Mouse (Mus musculus): ENCODE data around the gene Cnbd2. TPM values are rescaled to one million over a fixed set of nuclear protein-coding genes. Genes with fewer than 3 reads are reported as not detected.

Cnbd2 gene
- 3.8 and 4.4 TPM in 2 replicates for polyA plus RNA-seq (2015; fragmentation: Nextera tagmentation; extraction: Ambion mirVana)

DNA sequence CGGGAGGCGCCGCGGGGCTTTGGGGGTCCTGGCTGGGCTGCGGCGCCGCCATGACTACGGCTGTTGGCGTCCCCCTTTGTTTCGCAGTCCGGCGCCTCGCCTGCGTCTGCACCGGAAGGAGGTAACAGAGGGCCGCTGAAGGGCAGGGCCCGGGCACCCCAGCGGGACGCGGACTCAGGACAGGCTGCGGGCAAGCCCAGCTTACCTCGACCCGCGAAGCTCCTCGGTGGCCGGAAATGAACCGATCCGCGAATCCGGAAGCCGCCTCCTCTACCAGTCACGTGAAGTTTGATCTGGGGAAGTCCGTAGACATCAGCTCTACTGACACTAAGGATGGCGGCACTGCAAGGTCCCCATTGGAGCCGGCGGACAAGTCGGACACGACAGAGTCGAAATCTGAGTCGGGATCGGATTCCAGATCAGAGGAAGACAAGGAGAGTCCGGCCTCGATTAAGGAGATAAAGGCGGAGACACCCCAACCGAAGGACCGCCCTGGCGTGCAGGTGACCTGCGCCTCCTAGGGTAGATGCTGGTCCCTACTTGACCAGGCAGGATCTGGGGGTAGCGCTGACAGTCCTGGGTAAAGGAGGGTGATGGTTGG, at the start of gene Cnbd2, which contains the start of gene Scand1:
Gene Cnbd2, plus strand, starts transcription at position 3 of the 601 bp plus-strand sequence.
Gene Scand1, minus strand, starts transcription at position 408 of the 601 bp plus-strand sequence.
- under 1% methylated on average over 49 of the region's 49 CpGs for WGBS
- ATAC-seq (ENCODE audit: low read depth), result peak; percentile 92
- H3K27ac ChIP-seq (ENCODE audit: low read length), result peak within 1 kb of the TSS; percentile 98
- H3K4me1 ChIP-seq (replicated peaks; ENCODE audit: control insufficient read depth, insufficient read depth, low read length), result peaks cover 3% of the 10 kb centered on the region; the same call in 1 of the 2 replicates
- H3K4me2 ChIP-seq (ENCODE audit: low read depth, low read length), result peak within 1 kb of the TSS; percentile 87
- H3K9ac ChIP-seq (ENCODE audit: low read length), result peak within 1 kb of the TSS; percentile 97
- H3K36me3 ChIP-seq (ENCODE audit: control insufficient read depth, insufficient read depth, low read length), result peaks cover 2% of the 10 kb centered on the region; the same call in 1 of the 2 replicates
- H3K4me3 ChIP-seq (ENCODE audit: low read length), result peak within 1 kb of the TSS; percentile 88
- H3K9me3 ChIP-seq (ENCODE audit: control insufficient read depth, low read length), result no peaks in the 10 kb centered on the region
- no peaks in the 10 kb centered on the region for H3K27me3 ChIP-seq (ENCODE audit: control insufficient read depth, insufficient read depth, low read depth, low read length)

DNA sequence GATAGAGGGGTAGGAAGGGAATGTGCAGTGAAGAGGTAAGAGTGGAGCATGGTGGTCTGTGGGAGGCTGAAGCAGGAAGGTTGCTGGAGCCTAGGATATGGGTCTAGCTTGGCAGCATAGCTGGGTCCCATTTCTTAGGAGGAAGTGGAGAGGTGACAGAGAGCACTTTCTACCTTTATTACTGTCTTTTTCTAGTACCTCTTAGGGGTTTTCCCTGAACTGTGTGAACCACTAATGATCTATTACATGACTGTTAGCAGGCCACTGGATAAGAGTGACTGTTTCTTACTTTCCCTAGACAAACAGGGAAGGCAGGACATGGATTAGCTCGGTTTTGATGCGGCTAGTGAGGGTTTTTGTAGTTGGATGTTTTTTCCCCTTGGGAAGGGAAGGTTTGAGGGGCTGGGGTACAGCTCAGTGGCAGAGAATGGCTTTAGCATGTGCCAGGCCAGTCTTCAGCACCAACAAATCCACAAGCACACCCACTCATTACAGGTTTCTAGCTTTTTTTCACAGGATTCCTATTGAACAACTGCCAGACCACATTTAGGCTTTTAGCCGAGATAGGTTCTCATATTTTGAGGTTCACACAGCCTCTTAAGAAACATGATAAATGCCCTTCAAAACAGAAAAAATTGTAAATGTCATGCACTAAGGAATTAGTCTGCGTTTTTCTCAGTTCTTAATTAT, 48.8 kb upstream of the Cnbd2 start:
- Histone ChIP-seq H3K4me2 (ENCODE audit: low read depth, low read length) (no peak overlapping the region), H3K9ac (ENCODE audit: low read length) (no peak overlapping the region), H3K4me3 (ENCODE audit: low read length) (no peak overlapping the region), H3K27ac (ENCODE audit: low read length) (no peak overlapping the region), H3K36me3 (ENCODE audit: control insufficient read depth, insufficient read depth, low read length) (peaks cover 8% of the 10 kb centered on the region), H3K27me3 (ENCODE audit: control insufficient read depth, insufficient read depth, low read depth, low read length) (no peaks in the 10 kb centered on the region), H3K9me3 (ENCODE audit: control insufficient read depth, low read length) (no peaks in the 10 kb centered on the region), H3K4me1 (replicated peaks; ENCODE audit: control insufficient read depth, insufficient read depth, low read length) (no peaks in the 10 kb centered on the region; the same call in 1 of the 2 replicates)
- no peak for ATAC-seq (ENCODE audit: low read depth)
- 73% methylated on average over 4 of the region's 4 CpGs for WGBS

DNA sequence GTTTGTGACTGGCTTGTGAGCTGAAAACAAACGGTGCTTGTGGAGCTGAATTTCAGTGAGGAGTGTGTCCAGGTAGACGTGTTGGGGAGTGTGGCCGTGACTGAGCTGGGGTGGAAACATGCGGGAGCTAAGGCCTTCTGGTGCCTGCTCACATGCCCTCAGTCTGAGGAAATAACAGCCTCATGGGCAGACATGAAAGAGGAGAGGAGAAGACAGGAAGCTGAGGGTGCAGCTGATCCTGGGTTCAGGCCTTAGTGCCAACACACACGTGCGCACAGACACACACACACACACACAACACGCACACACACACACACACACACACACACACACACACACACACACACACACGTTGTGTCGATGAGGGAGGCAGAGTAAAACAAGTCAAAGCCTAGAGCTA, 44.5 kb upstream of the Cnbd2 start:
- WGBS, result 94% methylated on average over 9 of the region's 9 CpGs

DNA sequence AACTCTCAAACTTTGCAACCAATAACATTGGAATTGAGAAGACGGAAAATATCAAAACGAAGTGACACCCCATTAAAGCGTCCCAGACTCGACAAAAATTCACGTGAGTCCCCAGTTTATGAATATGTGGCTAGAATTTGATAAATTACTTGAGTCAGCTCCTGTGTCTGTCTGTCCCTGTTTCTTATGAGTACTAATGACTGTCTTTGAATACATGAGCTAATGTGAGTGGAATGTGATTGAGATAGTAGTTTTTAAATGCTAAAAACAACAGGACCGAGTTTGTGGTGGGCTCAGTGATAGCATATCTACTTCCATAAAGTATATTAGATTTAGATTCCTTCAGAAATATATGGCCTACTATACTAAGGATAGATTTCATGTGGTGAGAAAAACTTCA, 39.5 kb upstream of the Cnbd2 start:
- 83% methylated on average over 6 of the region's 6 CpGs for WGBS
- H3K9ac ChIP-seq (ENCODE audit: low read length), result no peak overlapping the region
- no peaks in the 10 kb centered on the region for H3K9me3 ChIP-seq (ENCODE audit: control insufficient read depth, low read length)
- H3K36me3 ChIP-seq (ENCODE audit: control insufficient read depth, insufficient read depth, low read length), result peaks cover 10% of the 10 kb centered on the region
- no peaks in the 10 kb centered on the region for H3K4me1 ChIP-seq (replicated peaks; ENCODE audit: control insufficient read depth, insufficient read depth, low read length)
- H3K4me2 ChIP-seq (ENCODE audit: low read depth, low read length), result no peak overlapping the region
- ATAC-seq (ENCODE audit: low read depth), result no peak
- no peaks in the 10 kb centered on the region for H3K27me3 ChIP-seq (ENCODE audit: control insufficient read depth, insufficient read depth, low read depth, low read length)
- H3K4me3 ChIP-seq (ENCODE audit: low read length), result no peak overlapping the region
- H3K27ac ChIP-seq (ENCODE audit: low read length), result no peak overlapping the region

More for the DNA sequence above, 44.5 kb upstream of the Cnbd2 start:
- Histone ChIP-seq H3K4me3 (ENCODE audit: low read length) (no peak overlapping the region), H3K4me1 (replicated peaks; ENCODE audit: control insufficient read depth, insufficient read depth, low read length) (no peaks in the 10 kb centered on the region), H3K36me3 (ENCODE audit: control insufficient read depth, insufficient read depth, low read length) (peaks cover 9% of the 10 kb centered on the region), H3K4me2 (ENCODE audit: low read depth, low read length) (no peak overlapping the region), H3K27ac (ENCODE audit: low read length) (no peak overlapping the region), H3K27me3 (ENCODE audit: control insufficient read depth, insufficient read depth, low read depth, low read length) (no peaks in the 10 kb centered on the region), H3K9me3 (ENCODE audit: control insufficient read depth, low read length) (no peaks in the 10 kb centered on the region), H3K9ac (ENCODE audit: low read length) (no peak overlapping the region)
- no peak for ATAC-seq (ENCODE audit: low read depth)

DNA sequence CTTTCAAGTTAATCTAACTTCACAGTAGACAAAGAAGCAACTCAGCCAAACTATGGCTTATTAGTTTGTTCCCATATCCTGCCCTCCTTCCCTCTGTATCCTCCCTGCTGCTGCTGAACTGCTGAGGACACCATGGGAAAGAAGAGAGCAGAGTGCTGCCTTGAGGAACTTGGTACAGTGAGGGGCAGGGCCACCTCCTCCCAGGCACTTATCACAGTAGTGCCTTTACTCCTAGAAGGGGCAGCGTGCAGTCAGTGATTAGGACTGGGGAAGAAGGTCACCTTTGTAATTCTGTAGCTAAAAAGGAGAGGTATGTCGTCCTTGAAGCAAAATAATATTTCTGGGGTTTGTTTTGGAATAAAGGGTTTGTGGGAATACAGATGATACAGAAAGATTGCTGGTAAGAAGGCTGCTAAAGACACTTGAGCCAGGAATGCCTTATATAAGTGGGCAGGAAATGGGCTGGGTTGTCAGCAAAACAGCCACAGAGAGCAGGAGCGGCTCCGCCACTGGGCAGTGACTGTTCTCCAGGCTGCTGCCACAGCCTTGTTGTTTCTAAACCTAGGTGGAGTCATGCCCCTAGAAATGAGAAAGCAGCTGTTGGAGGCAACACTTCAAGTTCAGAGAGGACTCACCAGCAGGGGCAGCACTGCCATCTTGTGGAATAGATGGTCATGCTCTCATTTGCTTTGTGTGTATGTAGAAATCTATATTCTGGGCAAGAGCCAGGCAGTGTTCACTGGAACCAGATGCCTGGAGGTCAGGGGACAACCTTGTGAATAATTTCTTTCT, 33.7 kb upstream of the Cnbd2 start:
- WGBS, result 46% methylated on average over 4 of the region's 4 CpGs
- peak overlapping the region; percentile 59 for H3K27ac ChIP-seq (ENCODE audit: low read length)
- no peak overlapping the region for H3K9ac ChIP-seq (ENCODE audit: low read length)
- H3K4me1 ChIP-seq (replicated peaks; ENCODE audit: control insufficient read depth, insufficient read depth, low read length), result no peaks in the 10 kb centered on the region; the same call in 1 of the 2 replicates
- H3K36me3 ChIP-seq (ENCODE audit: control insufficient read depth, insufficient read depth, low read length), result peaks cover 6% of the 10 kb centered on the region
- no peak overlapping the region for H3K4me3 ChIP-seq (ENCODE audit: low read length)
- peak; percentile 90 for ATAC-seq (ENCODE audit: low read depth)
- no peaks in the 10 kb centered on the region for H3K27me3 ChIP-seq (ENCODE audit: control insufficient read depth, insufficient read depth, low read depth, low read length)
- H3K9me3 ChIP-seq (ENCODE audit: control insufficient read depth, low read length), result no peaks in the 10 kb centered on the region
- no peak overlapping the region for H3K4me2 ChIP-seq (ENCODE audit: low read depth, low read length)

DNA sequence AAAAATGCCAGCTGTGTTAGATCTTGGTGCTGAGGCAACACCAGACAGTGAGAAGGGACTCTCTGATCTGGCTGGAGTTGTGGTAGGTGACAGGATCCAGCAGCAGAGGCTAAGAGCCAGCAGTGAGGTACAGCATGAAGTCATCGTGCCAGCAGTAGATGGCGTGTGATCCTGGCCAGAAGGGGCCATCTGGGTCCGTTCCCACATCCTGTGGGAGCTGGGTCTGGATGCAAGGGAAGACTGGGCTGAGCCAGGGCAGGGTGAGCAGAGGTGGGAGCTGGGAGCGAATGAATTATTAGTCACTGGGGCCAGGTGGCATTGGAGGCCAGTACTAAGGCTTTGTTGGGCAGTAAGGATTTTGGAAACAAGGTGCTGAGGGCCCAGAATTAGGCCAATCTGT, 30.9 kb upstream of the Cnbd2 start:
- WGBS, result 67% methylated on average over 4 of the region's 4 CpGs

DNA sequence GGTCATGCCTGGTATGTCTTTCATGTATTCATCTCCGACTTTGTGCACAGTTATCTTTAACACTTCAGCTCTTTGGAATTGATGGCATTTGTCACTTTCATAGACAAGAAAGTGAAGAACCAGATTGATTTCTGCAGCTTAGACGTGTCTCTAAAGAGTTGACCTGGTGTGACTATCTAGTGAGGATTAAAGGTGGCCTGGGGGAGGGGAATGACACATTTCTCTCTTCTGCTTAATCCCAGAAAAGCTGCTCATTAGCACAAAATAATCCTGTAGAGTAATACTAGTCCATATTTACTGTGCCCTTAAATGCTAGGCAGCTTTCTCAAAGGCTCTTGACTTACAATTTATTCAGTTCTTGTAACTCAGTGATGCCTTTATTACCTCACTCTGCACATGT, 26.9 kb upstream of the Cnbd2 start:
- 78% methylated on average over 2 of the region's 2 CpGs for WGBS
- H3K9ac ChIP-seq (ENCODE audit: low read length), result no peak overlapping the region
- no peak for ATAC-seq (ENCODE audit: low read depth)

More for the DNA sequence above, 30.9 kb upstream of the Cnbd2 start:
- H3K4me1 ChIP-seq (replicated peaks; ENCODE audit: control insufficient read depth, insufficient read depth, low read length), result no peaks in the 10 kb centered on the region; the same call in 1 of the 2 replicates
- no peaks in the 10 kb centered on the region for H3K9me3 ChIP-seq (ENCODE audit: control insufficient read depth, low read length)
- H3K4me2 ChIP-seq (ENCODE audit: low read depth, low read length), result no peak overlapping the region
- no peaks in the 10 kb centered on the region for H3K27me3 ChIP-seq (ENCODE audit: control insufficient read depth, insufficient read depth, low read depth, low read length)
- H3K36me3 ChIP-seq (ENCODE audit: control insufficient read depth, insufficient read depth, low read length), result peaks cover 2% of the 10 kb centered on the region; the same call in 1 of the 2 replicates
- no peak overlapping the region for H3K27ac ChIP-seq (ENCODE audit: low read length)
- no peak for ATAC-seq (ENCODE audit: low read depth)
- no peak overlapping the region for H3K9ac ChIP-seq (ENCODE audit: low read length)
- H3K4me3 ChIP-seq (ENCODE audit: low read length), result no peak overlapping the region

DNA sequence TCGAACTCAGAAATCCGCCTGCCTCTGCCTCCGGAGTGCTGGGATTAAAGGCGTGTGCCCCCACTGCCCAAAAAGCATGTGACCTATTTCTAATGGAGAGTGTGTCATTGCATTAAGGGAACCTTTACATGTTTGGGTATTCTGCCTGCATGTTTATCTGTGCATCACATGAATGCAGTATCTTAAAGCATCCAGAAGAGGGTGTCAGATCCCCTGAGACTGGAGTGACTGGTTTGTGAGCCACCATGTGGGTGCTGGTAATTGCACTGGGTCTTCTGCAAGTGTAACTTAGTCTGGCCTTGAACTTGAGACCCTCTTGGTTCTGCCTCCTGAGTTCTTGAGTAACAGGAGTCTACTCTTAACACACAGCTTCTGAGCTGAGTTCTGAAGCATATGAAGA, 25.4 kb upstream of the Cnbd2 start:
- Histone ChIP-seq H3K4me2 (ENCODE audit: low read depth, low read length) (no peak overlapping the region), H3K9me3 (ENCODE audit: control insufficient read depth, low read length) (no peaks in the 10 kb centered on the region), H3K4me1 (replicated peaks; ENCODE audit: control insufficient read depth, insufficient read depth, low read length) (no peaks in the 10 kb centered on the region), H3K27me3 (ENCODE audit: control insufficient read depth, insufficient read depth, low read depth, low read length) (no peaks in the 10 kb centered on the region), H3K36me3 (ENCODE audit: control insufficient read depth, insufficient read depth, low read length) (peaks cover 6% of the 10 kb centered on the region), H3K9ac (ENCODE audit: low read length) (no peak overlapping the region), H3K27ac (ENCODE audit: low read length) (no peak overlapping the region), H3K4me3 (ENCODE audit: low read length) (no peak overlapping the region)
- no peak for ATAC-seq (ENCODE audit: low read depth)
- WGBS, result 92% methylated on average over 4 of the region's 4 CpGs

More for the DNA sequence above, 26.9 kb upstream of the Cnbd2 start:
- no peaks in the 10 kb centered on the region for H3K4me1 ChIP-seq (replicated peaks; ENCODE audit: control insufficient read depth, insufficient read depth, low read length)
- no peak overlapping the region for H3K4me2 ChIP-seq (ENCODE audit: low read depth, low read length)
- H3K4me3 ChIP-seq (ENCODE audit: low read length), result no peak overlapping the region
- no peaks in the 10 kb centered on the region for H3K9me3 ChIP-seq (ENCODE audit: control insufficient read depth, low read length)
- peaks cover 6% of the 10 kb centered on the region for H3K36me3 ChIP-seq (ENCODE audit: control insufficient read depth, insufficient read depth, low read length)
- no peaks in the 10 kb centered on the region for H3K27me3 ChIP-seq (ENCODE audit: control insufficient read depth, insufficient read depth, low read depth, low read length)
- H3K27ac ChIP-seq (ENCODE audit: low read length), result no peak overlapping the region

DNA sequence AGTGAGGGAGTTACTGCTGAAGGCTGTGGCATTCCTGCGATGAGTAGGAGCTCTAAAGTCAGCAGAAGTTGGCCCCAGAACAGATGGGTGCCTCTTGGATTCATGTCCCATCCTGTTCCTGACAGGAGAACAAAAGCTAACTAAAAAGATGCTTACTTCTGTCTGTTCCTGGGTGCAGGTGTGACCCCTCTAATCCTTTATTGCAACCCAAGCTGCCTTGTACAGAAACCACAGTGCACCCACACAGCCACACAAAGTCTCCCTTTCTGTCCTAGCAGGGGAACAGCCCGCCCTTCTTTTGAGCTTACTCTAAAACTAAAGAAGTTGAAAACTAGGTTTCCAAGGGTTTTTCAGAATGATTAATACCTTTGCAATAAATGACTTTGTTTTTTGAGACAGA, 23.9 kb upstream of the Cnbd2 start:
- H3K4me2 ChIP-seq (ENCODE audit: low read depth, low read length), result no peak overlapping the region
- no peaks in the 10 kb centered on the region for H3K9me3 ChIP-seq (ENCODE audit: control insufficient read depth, low read length)
- no peaks in the 10 kb centered on the region for H3K27me3 ChIP-seq (ENCODE audit: control insufficient read depth, insufficient read depth, low read depth, low read length)
- WGBS, result 87% methylated on average over 2 of the region's 2 CpGs
- no peak overlapping the region for H3K4me3 ChIP-seq (ENCODE audit: low read length)
- no peaks in the 10 kb centered on the region for H3K4me1 ChIP-seq (replicated peaks; ENCODE audit: control insufficient read depth, insufficient read depth, low read length)
- ATAC-seq (ENCODE audit: low read depth), result no peak
- H3K27ac ChIP-seq (ENCODE audit: low read length), result no peak overlapping the region
- H3K36me3 ChIP-seq (ENCODE audit: control insufficient read depth, insufficient read depth, low read length), result peaks cover 3% of the 10 kb centered on the region
- no peak overlapping the region for H3K9ac ChIP-seq (ENCODE audit: low read length)

Data from lung, embryonic 16.5 days (tissue).